Mouse (Mus musculus) liver, adult 10 weeks (tissue): ENCODE data around the gene Rgs18. TPM values are rescaled to one million over a fixed set of nuclear protein-coding genes. Genes with fewer than 3 reads are reported as not detected.

Source experiments
- polyA plus RNA-seq: library from polyadenylated mRNA; stranded (reverse); fragments of 350-450 nt; fragmentation: Illumina TruSeq; extraction: RNeasy Lipid Tissue Mini Kit (QIAGEN cat#74804); gene quantifications from one replicate; pipeline ENCODE4 v1.2.3, GENCODE M21; 2014; ENCODE audit warnings: low read depth, low replicate concordance

Gene Rgs18
- 0.69 TPM for polyA plus RNA-seq

GRCm38 (mm10) chr1:144775331-144775730 is at the start of gene Rgs18:
Gene Rgs18 (minus strand): TSS chr1:144775435.

Other genes with a start within 250 kb of the Rgs18 start
- gene Rgs21, start 207.8 kb downstream of the Rgs18 start, polyA plus RNA-seq = not detected